Mouse (Mus musculus): Measurements from ENCODE around the gene Ccdc84. TPM values are rescaled to one million over a fixed set of nuclear protein-coding genes. Genes with fewer than 3 reads are reported as not detected.
"Not testable (repeated sequence)": the region's sequence is repeated elsewhere in the genome, so short reads cannot be mapped to it uniquely, and the experiment has no call there.

Ccdc84 gene
- total RNA-seq (2018; cell fraction: chromatin; rRNA removed) = 100 to 1,000 TPM in 13 of 26 experiments, 10 to 100 TPM in 13; 44.0 to 155 (median 99.5) TPM
- total RNA-seq (2018; cell fraction: cytosol; rRNA removed) = 10 to 100 TPM in 8 of 26 experiments, 1 to 10 TPM in 18; 4.7 to 13.4 (median 8.7) TPM
- total RNA-seq (2018; cell fraction: nucleus; rRNA removed) = 100 to 1,000 TPM in 4 of 26 experiments, 10 to 100 TPM in 22; 27.7 to 112 (median 65.8) TPM
- 10.3 to 20.3 TPM (median 11.3 TPM) in 3 replicates for polyA plus RNA-seq (2018)

DNA sequence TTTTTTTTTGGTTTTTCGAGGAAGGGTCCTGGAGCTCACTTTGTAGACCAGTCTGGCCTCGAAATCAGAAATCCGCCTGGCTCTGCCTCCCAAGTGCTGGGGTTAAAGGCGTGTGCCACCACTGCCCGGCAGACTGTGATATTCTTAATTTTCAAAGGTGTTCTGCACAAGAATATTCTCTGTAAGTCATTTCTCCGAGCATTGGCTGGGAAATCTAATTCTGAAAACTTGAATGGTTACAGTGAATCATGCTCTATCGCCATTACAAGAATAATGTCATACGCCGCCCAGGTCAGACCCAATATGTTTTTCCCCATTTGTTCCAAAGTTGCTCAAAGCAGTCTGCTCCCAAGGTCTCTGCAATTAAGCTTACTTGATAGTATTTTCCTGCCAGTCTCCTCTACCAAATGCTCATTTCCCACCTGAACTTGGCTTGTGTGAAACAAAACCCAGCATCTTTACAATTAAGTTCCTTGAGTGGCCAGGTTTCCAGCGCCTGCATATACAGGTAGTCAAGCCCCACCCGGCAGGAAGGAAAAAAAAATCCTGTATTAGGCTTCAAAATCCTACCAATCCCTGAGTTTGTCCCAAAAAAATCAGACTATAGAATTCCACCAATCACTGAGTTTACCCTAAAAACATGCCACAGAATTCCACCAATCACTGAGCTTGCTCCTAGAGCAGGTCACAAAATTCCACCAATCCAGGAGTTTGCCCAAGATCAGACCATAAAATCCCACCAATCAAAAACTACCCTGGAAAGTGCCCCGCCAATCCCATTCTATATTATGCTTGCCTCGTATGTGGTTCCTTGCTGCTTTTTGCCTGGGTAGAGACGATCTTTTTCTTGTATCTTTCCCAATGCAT, at the start of gene Ccdc84:
Gene Ccdc84, minus strand, starts transcription at position 51 of the 867 bp plus-strand sequence.
- Histone ChIP-seq H3K4me3 (ENCODE audit: inconsistent target) (peak within 1 kb of the TSS; percentile 65), H3K27ac (peak within 1 kb of the TSS; percentile 56), H3K36me3 (ENCODE audit: inconsistent target) (peaks cover 6% of the 10 kb centered on the region; the same call in 1 of the 2 replicates), H3K79me2 (ENCODE audit: inconsistent target) (peaks cover 17% of the 10 kb centered on the region; the same call in 1 of the 2 replicates)
- WGBS (ENCODE audit: missing documents) = 75% methylated on average over 13 of the region's 14 CpGs

DNA sequence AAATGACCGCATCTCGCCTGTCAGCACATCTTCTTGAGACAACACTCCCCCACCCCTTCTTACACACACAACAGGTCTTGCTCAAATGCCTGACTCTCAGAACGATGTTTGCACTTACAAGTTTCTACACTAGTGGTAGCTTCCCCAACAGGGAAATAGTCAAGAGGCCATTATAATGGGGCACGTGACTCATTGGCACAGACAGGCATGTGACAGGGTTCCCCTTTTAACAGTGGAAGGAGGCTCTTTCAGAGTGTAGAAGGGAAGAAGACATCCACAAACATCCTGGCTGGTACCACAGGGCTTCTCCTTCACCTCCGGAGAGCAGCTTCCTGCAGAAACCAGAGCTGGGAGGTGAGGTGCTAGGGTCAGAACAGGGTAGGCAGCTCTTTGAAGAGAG, 43.6 kb upstream of the Ccdc84 start:
- no peaks in the 10 kb centered on the region for H3K79me2 ChIP-seq (ENCODE audit: inconsistent target)
- H3K27ac ChIP-seq = peak overlapping the region; percentile 90
- 35% methylated on average over 5 of the region's 5 CpGs for WGBS (ENCODE audit: missing documents)

DNA sequence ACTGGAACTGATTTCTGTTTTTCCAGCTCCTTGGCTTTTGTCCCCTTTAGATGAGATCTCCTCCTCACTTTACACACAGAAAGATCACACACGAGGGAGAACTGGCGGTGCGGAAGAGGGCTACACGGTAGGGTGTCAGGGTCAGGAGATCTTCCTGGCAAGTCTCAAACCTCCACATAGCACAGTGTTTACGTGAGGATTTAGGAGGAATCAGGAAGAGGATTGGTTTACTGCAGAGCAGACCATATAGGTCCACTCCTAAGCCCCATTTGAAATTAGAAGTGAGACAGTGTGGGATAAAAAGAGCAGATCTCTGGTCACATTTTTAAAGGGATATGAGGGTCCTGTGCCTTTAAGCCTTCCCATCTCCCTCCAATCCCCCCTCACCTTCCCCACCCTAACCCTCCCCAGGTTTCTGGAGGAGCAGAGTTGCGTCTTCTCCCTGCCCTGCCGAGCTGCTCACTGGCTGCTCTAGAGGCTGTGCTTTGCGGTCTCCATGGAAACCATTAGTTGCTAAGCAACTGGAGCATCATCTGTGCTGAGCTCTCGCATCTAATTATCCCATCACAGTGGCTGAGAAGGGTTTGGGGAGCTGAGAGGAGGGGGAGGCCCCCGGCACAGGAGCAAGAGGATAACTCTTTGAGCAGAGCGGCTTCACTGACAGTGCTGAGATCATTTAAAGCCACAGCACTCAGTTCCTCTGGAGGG, 38.8 kb upstream of the Ccdc84 start:
- no peaks in the 10 kb centered on the region for H3K79me2 ChIP-seq (ENCODE audit: inconsistent target)
- H3K4me3 ChIP-seq (ENCODE audit: inconsistent target) = no peak overlapping the region
- no peaks in the 10 kb centered on the region for H3K36me3 ChIP-seq (ENCODE audit: inconsistent target)
- H3K27ac ChIP-seq = no peak overlapping the region
- WGBS (ENCODE audit: missing documents) = 78% methylated on average over 11 of the region's 11 CpGs

More for the DNA sequence above, 43.6 kb upstream of the Ccdc84 start:
- Histone ChIP-seq H3K4me3 (ENCODE audit: inconsistent target) (peak overlapping the region; percentile 2; the same call in 1 of the 2 replicates), H3K36me3 (ENCODE audit: inconsistent target) (no peaks in the 10 kb centered on the region)

GRCm38 (mm10) chr9:44454891-44455220, 36.5 kb upstream of the Ccdc84 start, which contains the start of gene Upk2:
Gene Upk2 (minus strand): TSS chr9:44454976.
- H3K79me2 ChIP-seq (ENCODE audit: inconsistent target) = no peaks in the 10 kb centered on the region
- no peak within 1 kb of the TSS for H3K4me3 ChIP-seq (ENCODE audit: inconsistent target)
- H3K27ac ChIP-seq = no peak within 1 kb of the TSS
- no peaks in the 10 kb centered on the region for H3K36me3 ChIP-seq (ENCODE audit: inconsistent target)
- WGBS (ENCODE audit: missing documents) = 78% methylated on average over 4 of the region's 4 CpGs

DNA sequence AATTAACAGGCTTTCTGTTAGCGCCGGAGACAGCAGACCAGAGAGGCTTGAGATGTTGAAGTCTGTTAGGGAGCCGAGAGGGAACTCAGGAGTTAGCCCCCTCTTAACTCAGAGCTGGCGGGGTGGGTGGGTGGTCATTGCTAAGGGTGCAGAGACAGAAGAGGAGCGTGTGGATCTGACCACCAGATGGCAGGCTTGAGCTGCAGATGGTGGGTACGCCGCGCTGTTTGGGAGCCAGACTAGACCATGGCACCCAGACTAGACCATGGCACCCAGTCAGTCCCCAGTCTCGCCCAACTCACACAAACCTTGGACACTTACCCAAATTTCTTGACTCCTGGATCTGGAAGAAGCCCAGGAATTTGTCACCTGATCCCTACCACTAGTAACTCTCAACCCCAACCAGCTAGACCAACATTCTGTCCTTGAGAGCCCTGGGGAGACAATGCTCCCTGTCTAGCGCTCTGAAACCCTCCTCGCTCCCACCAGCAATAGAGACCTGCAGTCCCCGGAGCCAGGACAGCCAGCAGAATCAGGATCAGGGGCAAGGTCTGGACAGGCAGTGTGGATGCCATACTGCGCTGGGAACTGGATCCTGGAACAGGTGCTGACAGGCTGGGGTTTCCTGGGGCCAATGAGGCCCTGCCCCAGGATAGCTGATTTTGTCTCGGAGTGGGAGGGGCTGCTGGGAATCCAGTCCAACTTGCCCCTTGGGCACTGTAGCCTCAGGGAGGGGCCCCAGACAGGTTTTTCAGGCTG, 35.9 kb upstream of the Ccdc84 start:
- Histone ChIP-seq H3K79me2 (ENCODE audit: inconsistent target) (no peaks in the 10 kb centered on the region), H3K4me3 (ENCODE audit: inconsistent target) (no peak overlapping the region), H3K27ac (no peak overlapping the region), H3K36me3 (ENCODE audit: inconsistent target) (no peaks in the 10 kb centered on the region)
- WGBS (ENCODE audit: missing documents) = 27% methylated on average over 14 of the region's 14 CpGs

- no peaks in the 10 kb centered on the region for H3K36me3 ChIP-seq (ENCODE audit: inconsistent target)
- H3K79me2 ChIP-seq (ENCODE audit: inconsistent target) = no peaks in the 10 kb centered on the region
- no peak overlapping the region for H3K4me3 ChIP-seq (ENCODE audit: inconsistent target)
- H3K27ac ChIP-seq = no peak overlapping the region
These were observed 32.0 kb upstream of the Ccdc84 start for GRCm38 (mm10) chr9:44450387-44450786.

DNA sequence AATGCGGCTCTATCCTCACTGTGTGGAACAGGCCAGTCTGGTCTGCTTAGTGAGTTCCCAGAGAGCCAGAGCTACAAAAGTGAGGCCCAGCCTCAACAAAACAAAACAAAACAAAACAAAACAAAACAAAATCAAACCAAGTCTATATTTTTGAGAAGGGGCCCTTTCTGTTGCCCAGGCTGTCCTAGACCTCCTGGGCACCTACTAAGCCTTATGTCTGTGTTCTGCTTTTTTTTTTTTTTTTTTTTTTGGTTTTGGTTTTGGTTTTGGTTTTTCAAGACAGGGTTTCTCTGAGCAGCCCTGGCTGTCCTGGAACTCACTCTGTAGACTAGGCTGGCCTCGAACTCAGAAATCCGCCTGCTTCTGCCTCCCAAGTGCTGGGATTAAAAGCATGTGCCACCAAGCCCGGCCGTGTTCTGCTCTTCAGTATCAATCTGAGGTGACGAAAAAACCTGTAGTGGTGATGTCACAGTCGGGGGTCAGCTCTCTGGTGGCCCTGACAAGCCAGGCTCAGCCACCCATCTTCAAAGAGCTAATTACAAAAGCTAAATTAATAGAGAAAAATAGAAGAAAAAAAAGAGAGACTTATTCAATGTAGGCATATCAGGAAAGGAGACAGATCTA, 26.1 kb upstream of the Ccdc84 start:
- H3K4me3 ChIP-seq (ENCODE audit: inconsistent target); H3K27ac ChIP-seq; H3K79me2 ChIP-seq (ENCODE audit: inconsistent target); H3K36me3 ChIP-seq (ENCODE audit: inconsistent target): not testable (repeated sequence)
- 83% methylated on average over 7 of the region's 7 CpGs for WGBS (ENCODE audit: missing documents)

DNA sequence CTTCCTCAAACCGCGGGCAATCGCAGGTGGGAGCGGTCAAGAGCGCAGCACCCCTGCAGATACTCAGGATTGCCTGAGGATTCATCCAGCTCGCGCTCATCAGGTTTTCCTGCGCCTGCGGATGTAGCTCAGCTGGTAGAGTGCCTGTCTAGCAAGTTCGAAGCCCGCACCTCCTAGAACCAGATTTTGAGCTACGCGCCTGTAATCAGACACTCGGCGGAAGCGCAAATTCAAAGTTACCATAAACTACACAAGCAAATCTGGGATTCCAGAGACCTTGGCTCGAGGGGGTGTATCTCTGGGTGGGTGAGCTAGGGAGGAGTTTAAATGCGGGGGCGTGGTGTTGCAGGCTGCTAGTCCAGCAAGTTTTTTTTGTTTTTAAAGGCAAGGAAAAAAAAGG, 22.6 kb upstream of the Ccdc84 start, which contains the start of gene Foxr1:
Gene Foxr1, minus strand, starts transcription at position 176 of the 400 bp plus-strand sequence.
- Histone ChIP-seq H3K36me3 (ENCODE audit: inconsistent target) (no peaks in the 10 kb centered on the region), H3K27ac (no peak within 1 kb of the TSS), H3K4me3 (ENCODE audit: inconsistent target) (no peak within 1 kb of the TSS), H3K79me2 (ENCODE audit: inconsistent target) (no peaks in the 10 kb centered on the region)
- 93% methylated on average over 19 of the region's 19 CpGs for WGBS (ENCODE audit: missing documents)

DNA sequence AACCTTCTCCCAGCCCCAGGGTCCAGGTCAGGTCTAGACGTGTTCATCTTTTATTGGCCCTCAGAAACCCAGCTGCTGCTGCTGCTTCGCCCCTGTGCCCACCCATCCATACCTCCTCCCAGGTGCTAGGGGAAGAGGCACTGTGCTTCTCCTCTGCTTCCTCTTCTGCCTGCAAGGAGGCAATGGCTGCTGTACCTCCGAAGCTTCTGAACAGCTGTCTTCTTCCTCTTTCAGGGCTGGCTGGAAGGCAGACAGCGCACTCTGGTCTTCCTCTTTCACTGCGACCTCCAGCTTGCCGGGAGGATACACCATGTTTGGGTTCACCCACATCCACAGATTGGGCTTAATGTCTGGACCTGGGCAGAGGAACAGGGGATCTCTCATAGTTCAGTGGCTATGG, 17.4 kb upstream of the Ccdc84 start:
- 3% methylated on average over 6 of the region's 6 CpGs for WGBS (ENCODE audit: missing documents)
- no peaks in the 10 kb centered on the region for H3K36me3 ChIP-seq (ENCODE audit: inconsistent target)
- H3K27ac ChIP-seq = no peak overlapping the region
- H3K4me3 ChIP-seq (ENCODE audit: inconsistent target) = no peak overlapping the region
- H3K79me2 ChIP-seq (ENCODE audit: inconsistent target) = no peaks in the 10 kb centered on the region

DNA sequence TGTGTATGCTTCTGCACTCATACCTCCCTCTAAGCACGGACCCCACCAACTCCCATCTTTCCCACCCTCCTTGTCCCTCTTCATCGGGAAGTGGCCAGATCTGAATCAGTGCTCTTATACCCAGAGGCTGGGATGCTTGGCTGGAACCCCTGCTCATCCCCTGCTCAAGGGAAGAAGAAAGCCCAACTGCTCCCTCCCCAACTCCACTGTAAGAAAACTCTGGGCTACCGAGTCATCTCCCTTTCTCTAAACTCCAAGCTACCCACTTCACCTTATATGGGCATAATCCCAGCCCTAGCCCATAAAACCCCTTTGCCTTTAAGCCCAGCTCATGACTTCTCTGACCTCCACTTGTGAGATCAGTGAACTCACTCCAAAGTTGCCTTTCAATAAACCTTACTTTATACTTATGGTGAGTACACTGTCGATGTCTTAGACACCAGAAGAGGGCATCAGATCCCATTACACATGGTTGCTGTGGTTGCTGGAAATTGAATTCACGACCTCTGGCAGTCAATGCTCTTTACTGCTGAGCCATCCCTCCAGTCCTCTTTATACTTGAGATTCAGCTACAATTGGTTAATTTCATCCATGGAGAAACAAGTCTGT, 14.3 kb upstream of the Ccdc84 start:
- Histone ChIP-seq H3K79me2 (ENCODE audit: inconsistent target) (no peaks in the 10 kb centered on the region), H3K36me3 (ENCODE audit: inconsistent target) (no peaks in the 10 kb centered on the region), H3K27ac (no peak overlapping the region), H3K4me3 (ENCODE audit: inconsistent target) (no peak overlapping the region)
- WGBS (ENCODE audit: missing documents) = 32% methylated on average over 4 of the region's 5 CpGs

GRCm38 (mm10) chr9:44423576-44423975, 5.2 kb upstream of the Ccdc84 start:
- no peaks in the 10 kb centered on the region for H3K79me2 ChIP-seq (ENCODE audit: inconsistent target)
- 78% methylated on average over 4 of the region's 4 CpGs for WGBS (ENCODE audit: missing documents)

GRCm38 (mm10) chr9:44420280-44420898, 2.0 kb upstream of the Ccdc84 start:
- H3K79me2 ChIP-seq (ENCODE audit: inconsistent target) = peaks cover 17% of the 10 kb centered on the region; the same call in 1 of the 2 replicates
- no peak overlapping the region for H3K4me3 ChIP-seq (ENCODE audit: inconsistent target)
- 49% methylated on average over 5 of the region's 5 CpGs for WGBS (ENCODE audit: missing documents)
- no peaks in the 10 kb centered on the region for H3K36me3 ChIP-seq (ENCODE audit: inconsistent target)
- no peak overlapping the region for H3K27ac ChIP-seq

More at GRCm38 (mm10) chr9:44423576-44423975, 5.2 kb upstream of the Ccdc84 start:
- Histone ChIP-seq H3K36me3 (ENCODE audit: inconsistent target) (no peaks in the 10 kb centered on the region), H3K27ac (no peak overlapping the region), H3K4me3 (ENCODE audit: inconsistent target) (no peak overlapping the region)

GRCm38 (mm10) chr9:44419730-44420129, 1.4 kb upstream of the Ccdc84 start:
- H3K36me3 ChIP-seq (ENCODE audit: inconsistent target); H3K27ac ChIP-seq; H3K4me3 ChIP-seq (ENCODE audit: inconsistent target): not testable (repeated sequence)
- WGBS (ENCODE audit: missing documents) = 88% methylated on average over 8 of the region's 9 CpGs
- peaks cover 17% of the 10 kb centered on the region; the same call in 1 of the 2 replicates for H3K79me2 ChIP-seq (ENCODE audit: inconsistent target)

Measured in macrophage (primary cell).